Mouse (Mus musculus) kidney, adult 11 months (tissue): ENCODE measurements around the gene Omp.

Experiments
- DNase-seq: peaks from one replicate; pipeline ENCODE4 v3.0.0; 2022

The Omp gene

DNA sequence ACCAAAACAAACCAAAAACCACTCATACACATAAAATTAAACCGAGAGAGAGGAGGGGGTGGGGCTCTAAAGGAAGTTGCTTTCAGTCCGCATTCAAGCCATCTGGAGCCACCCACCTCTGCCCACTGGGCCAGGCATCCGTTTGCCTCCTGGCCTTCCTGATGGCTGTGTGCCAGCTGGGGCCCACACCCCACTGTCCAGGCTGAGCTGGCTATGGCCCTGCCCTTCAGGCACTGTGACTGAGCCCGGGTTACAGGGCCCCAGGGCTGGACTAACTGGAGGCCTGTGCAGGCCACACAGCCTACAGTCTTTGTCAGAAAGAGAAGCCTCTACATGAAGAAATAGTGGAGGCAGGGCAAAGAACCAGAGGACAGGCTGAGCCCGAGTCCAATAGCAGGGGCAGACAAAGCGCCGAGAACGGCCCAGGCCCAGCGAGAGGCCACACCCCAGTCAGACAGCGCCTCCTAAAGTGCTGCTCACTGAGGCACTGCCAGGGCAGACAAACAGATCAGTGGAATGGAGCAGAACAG is 19.8 kb upstream of the Omp start:
- DNase-seq, result peak; percentile 37

DNA sequence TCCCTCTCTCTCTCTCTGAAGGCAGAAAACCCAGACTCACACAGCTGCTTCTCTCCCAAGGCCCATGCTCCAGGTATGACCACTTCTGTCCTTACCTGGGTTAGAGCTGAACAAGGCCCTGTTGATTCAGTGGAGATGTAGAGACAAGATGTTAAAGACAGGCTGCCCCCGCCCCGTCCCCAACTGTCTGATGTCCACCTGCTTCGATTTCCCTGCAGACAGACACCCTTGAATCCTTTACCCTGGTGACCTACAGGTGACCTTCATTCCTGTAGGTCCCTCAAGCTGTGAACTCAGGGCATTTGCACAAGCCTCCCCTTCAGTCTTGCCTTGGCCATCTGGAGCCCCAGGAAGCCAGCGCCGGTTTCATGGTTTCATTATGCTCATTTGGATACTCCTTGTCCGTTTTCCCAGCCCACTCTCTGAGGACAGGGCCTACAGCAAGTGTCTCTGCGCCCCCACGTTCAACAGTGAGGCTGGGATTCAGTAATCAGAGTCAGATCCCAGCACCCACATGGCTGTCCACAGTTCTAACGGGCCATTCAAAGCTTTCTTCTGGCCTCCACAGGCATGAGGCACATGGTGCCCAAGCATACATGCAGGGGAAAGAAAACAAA is 19.2 kb upstream of the Omp start:
- DNase-seq, result no peak

DNA sequence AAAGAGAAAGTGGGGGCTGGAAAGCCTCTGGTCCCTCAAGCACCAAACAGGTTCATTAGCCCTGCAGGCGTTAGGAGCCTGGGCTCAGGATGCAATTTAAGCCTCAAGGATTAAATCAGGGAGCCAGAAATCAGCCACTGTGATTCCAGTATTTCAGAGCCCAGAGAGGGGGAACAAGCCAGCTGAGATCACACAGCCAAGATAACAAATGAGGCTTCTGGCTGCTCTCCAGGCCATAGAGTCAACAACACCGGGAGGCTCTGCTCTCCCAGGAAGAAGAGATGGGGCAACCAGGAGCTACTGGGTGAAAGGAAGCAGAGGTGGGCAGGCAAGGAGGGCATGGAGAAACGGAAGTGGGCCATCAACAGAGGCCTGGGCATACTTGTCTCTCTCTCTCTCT is 18.4 kb upstream of the Omp start:
- DNase-seq, result no peak

DNA sequence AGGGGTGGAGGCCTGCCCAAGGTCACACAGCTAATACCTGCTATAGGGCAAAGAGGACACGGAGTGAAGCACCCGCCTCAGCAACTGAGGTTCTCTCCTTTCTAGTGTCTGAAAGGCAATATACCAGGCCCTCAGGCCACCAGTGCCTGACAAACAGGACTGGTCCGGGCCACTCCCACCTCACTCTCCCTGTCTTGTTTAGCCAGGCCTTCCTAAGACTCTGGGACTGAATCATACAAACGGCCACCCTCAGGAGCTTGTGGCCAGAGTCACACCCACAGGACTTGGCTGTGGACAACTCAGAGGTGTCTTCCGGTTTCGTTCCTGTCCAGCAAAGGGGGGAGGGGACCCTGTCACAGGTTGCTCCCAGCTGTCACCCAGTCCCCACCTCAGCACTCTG is 16.9 kb upstream of the Omp start:
- no peak for DNase-seq

DNA sequence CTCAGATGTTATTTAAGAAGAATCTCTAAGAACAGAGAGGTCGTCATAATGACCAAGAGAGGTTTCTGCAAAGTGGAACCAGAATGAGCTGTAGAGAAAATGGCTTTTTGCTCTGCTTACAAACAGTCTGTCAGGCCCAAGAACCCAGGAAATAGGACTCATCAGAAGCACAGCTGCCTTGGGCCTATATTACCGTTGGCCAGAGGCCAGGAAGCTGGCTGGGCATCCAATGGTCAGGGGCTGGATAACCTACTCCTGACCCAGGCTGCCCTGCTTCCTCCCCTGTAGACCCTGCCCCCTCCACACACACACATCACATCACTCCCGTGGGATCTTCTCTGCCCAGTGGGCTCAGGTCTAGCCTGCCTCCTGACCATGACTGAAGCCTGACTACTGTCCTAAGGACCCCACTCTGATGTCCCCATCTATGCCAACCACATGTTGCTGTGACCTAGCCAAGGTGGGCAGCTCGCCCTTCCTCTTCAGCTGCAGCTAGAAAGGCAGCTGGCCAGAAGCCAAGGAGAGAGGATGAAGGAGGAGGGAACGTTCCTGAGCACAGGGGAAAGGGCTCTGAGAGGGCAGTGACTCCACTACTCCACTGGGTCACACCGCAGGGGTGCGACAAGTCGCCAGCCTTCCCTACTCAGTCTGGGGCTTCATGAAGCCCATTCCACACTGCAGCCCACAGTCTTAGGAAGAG is 14.9 kb upstream of the Omp start:
- DNase-seq, result no peak

DNA sequence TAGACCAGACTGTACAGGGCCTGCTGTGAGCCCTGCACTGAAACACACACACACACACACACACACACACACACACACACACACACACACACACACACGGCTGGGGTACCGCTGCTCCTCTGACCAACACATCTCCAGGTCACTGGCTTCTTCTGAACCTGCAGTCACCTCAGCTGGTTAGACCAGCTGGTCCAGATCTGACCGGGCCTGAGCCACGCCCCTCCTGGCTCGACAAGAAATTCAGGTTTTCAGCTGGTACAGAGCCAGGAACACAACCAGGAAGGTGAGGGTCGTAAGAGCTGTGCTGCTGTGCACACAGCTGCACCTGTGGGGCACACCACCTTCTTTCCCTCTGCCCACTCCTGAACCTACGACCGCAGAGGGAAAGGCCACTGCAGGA is 13.2 kb upstream of the Omp start:
- DNase-seq, result peak; percentile 83

DNA sequence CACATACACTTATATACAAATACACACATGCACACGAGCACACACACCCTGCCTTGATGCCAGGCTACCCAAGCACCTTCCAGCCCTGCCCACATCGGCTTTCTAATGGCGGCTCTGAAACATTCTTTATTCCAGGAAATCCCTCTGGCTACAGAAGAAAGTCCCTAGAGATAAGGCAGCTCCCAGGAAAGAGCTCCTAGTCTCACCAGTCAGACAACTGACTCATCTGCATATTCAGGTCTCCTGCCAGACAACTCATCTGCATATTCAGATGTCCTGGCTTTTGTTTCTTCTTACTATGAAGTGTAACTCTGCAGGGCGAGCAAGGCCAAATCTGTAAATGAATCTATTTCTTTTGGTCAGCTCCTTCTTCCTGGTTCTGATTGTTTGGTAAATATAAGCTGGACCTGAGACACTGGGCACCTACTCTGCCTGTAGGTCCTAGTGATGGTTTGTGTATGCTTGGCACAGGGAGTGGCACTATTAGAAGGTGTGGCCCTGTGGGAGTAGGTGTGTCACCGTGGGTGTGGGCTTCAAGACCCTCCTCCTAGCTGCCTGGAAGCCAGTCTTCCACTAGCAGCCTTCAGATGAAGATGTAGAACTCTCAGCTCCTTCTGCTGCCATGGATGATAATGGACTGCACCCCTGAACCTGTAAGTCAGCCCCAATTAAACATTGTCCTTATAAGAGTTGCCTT is 12.5 kb upstream of the Omp start:
- DNase-seq, result no peak

DNA sequence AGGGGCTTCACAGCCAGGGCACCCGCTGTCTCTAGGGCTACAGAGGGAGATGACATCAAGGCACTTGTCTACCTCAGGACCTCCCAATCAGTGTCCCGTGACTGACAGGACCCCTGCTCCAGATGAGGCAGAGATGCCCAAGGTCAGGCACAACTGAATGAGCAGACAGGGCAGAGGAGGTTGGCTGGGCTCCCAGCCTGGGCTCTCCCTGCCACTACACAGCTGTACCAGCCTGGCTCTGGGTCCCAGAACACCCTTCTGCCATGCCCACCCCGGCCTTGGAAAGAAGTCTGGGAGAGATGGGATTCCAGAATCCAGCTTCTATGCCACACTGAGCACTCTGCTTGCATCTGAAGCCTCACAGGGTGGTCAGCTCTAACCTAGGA is 11.0 kb upstream of the Omp start:
- no peak for DNase-seq

DNA sequence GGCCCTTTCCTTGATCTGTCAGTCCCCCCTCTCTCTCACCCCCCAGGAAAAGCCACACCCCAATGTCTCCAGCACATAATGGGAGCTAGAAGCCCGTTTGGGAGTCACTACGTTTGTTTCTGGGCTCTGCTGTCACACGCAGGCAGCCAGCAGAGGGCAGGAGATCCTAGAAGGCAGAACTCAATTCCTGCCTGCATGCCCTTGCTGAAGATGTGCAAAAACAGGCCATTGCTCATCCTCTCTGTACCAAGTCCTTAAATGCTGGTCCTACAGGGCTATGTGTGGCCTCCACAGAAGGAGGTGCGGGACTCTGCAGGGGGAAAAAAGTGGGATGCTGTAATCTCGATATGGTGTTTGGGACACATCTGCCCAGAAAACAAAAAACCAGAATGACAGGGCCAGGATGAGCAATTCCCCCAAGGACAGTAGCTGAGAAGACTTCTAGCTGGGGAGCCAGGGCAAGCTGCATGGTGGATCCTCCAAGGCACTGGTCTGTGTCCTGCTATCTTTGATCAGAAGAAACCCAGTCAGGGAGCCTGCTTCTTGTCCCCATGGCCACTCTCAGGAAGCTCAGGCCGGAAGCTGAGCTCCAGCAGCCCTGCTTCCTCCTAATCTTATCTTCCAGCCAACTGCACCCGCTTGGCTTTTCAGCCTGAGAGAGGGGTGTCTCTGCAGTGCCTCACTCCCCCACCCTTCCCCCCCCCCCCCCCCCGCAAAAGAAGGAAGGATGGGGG is 10.4 kb upstream of the Omp start:
- peak; percentile 59 for DNase-seq

DNA sequence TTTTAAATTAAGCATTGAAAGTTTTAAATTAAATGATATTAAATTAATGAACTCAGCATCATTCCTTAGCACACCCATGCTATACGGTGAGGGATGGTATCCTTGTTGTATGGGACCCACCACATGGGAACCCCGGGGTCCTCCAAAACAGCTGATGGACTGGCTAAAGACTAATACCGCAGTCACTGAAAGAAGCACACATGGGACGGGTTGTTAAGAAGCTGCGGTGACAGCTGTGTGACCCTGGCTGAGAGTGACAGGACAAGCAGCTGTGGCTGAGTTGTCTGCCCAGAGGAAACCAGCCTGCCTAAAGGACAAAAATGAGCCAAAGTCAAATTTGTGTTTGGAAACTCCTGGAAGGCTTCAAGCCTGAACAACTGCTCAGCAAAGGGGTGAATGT is 8.6 kb upstream of the Omp start:
- DNase-seq, result no peak

DNA sequence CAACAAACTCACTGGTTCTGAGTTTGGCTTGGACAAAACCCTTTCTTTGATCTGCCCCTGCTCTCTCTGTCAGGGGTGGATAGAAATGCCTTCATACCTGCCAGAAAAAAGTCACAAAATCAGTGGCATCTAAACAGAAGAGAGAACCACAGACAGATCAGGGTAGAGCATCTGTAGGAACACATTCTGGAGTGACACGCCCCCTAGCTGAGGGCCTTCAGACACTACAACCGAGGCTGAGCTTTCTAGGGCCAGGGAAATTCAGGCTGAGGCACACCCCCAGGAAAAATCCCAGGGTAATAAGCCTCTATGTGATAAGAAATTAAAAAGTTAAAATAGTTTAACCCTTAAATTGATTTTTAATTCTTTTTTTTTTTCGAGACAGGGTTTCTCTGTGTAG is 8.0 kb upstream of the Omp start:
- DNase-seq, result no peak

DNA sequence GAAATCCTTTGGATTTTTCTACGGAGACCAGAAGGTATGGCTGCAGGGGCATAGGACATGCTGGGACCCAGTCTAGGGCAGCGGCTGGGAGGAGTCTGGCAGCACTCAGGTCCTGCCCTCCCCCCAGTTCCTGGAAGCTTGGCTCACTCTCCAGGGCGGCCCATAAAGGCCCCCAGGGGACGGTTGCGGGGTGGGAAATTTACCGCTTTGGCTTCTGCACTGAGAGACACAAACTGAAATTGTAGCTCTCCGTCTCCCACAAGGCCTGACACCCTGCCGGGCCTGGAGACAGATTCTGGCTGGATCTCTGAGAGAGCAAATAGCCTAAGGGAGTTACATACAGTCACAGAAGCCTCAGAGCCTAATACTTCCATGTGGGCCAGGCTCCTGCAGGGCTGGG is 7.1 kb upstream of the Omp start:
- no peak for DNase-seq

DNA sequence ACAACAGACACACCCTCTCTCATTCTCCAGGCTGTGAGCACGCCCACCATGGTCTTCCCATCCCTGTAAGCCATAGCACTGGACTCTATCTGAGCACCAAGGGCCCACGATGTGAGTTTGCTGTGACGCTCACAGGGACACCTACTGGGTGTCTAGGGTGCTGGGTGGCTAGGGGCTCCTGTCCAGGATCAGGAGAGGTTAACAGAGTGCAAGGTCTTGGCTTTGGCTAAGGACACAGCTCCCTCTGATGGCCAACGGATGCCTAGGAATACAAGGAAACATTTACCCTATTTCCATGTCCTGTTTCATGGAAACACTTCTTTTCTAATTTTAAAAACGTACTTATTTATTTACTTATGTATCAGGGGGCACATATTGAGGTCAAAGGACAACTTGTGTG is 5.2 kb upstream of the Omp start:
- no peak for DNase-seq

DNA sequence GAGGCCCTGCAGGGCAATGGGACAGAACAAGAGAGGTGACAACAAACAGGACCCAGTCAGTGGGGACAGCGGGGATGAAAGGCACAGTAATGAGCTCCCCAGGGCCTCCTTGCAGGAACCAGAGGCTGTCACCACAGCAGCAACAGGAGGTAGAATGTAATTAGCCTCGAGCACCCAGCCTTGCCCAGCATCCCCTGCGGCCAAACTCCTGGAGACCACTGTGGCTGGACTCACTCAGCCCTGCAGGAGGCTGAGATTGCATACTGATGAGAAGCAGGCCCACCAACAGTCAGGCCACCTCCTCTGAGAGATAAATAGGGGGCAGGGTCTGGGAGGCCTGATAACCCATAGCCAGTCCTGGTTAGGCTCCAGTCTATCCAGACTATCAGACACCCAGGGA is 4.5 kb upstream of the Omp start:
- DNase-seq, result no peak

DNA sequence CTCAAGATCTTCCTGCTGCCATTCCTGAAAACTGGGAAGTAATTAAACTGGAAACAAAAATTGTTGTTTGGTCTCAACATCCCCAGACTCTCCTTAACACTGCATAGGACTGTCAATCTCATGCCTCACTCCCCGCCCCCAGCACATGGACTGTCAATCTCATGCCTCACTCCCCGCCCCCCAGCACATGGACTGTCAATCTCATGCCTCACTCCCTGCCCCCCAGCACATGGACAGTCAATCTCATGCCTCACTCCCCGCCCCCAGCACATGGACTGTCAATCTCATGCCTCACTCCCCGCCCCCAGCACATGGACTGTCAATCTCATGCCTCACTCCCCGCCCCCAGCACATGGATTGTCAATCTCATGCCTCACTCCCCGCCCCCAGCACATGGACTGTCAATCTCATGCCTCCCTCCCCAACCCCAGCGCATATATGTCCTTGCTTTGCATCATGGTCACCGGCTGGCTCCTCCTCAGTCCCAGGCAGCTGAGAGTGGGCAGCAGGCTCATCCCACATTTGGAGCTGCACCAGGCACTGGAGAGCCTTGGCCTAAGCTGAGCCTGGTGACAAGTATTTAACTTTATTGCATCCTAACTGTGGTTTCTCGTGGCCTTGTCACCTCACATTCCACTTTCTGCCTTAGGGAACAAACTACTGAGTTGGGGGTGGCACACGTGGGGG is 3.6 kb upstream of the Omp start:
- no peak for DNase-seq

DNA sequence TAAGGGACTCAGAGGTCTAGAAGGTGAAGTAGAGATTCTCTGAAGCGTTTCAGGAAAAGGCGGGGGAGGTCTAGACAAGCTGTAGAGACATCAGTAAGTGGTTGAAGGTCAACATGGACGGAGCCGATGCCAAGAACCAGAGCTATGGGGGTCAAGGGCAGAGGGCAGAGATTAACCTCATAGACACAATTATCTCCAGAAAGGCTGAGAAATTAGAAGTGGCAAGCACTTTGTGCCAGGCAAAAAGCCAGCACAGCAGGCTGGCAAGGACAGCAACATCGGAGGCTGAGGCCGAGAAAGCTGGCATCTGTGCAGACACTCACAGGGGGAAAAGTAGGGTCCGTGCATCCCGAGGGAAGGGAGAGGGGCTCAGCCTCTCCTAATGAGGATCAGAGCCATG is 2.5 kb upstream of the Omp start:
- peak; percentile 81 for DNase-seq

DNA sequence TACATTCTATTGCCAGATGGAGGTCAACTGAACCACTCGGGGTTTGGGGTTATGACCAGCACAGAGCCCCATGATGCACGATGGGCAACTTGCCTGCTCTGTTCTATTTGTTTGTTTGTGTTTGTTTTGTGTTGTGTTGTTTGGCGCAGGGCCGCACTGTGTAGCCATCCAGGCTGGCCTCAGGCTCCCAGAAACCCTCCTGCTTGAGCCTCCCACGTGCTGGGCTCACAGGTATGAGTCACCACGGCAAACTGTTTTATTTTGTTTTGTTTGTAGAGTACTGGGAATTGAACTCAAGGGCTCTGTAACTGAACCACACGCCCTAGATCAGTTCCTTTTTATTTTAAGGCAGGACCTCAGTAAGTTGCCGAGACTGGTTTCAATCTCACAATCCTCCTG is 1.1 kb upstream of the Omp start:
- no peak for DNase-seq

DNA sequence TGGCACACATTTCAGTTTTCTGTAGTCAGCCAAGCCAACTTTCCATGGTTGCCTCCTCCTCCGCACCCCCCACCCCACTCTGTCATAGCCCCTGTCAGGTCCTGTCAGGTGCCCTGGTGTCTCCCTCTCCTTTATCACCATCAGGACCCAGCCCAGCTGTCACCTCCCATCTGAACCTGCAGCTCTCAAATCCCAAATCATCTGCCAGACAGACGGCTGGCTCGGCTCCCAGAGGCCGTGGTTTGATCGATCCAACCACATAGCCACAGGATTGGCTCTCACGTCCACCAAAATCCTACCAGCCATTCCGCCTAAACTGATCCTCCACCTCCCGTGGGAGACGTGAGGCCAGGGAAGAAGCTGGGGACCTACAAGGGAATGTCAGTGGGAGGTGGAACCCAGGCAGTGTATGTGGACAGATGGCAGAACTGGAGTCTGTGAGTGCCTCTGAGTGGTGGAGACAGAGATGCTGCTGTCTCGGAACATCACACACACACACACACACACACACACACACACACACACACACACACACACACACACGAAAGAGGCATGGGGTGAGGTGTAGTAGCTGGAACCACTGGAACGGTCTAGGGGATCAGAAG is 642 bp upstream of the Omp start:
- DNase-seq, result no peak

DNA sequence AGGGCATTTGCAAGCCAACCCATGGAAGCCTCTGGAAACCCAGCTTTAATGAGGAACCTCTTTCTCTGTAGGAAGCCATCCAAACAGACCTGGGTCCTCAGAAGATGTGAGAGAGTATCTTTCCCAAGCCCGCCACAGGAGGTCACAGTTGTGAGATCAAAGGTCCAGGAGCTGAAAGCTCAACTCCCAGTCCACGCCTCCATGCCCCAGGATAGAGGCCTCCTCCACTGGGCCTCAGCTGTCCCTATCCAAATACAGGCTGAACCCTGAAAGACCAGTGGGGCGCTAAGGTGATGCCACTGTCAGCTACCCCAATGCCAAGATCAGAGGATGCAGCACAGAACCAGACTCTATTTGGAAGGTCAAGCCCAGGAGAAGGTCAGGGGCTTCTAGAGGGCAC is 2.7 kb downstream of the Omp start:
- no peak for DNase-seq

DNA sequence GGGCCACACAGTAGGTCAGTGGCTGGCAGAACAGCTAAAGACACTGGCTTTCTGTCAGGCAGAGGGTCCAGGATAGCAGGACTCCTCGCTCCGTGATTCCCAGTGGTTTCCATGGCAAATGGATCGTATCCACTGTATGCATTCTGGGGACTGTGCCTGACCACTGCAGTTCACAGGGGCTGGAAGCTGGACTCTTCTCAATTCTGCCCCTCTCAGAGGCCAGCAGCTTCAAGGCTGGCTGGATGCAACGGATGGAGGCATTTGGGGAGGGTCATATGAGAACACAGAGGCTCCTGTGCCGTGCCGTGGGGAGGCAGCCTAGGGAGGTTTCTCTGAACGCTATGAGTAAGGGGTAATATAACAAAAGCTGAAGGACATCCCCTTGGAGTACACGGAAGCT is 3.1 kb downstream of the Omp start:
- no peak for DNase-seq

DNA sequence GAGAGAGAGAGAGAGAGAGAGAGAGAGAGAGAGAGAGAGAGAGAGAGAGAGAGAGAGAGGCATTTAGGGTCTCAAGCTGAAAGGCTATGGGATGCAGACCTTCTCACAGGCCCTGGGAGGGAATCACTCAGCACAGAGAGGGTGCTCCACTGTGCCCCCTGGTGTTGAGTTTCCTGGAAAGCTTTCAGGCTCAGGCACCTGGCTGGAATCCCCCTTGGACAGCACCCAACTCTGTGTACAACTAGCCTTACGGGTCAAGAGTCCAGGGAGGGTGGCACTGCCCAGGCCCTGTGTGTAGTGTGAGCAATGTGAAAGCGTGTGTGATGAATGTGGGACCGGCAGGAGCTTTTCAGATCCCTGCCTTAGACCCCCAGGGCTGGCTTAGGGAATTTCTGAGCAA is 4.1 kb downstream of the Omp start:
- DNase-seq, result peak; percentile 82

DNA sequence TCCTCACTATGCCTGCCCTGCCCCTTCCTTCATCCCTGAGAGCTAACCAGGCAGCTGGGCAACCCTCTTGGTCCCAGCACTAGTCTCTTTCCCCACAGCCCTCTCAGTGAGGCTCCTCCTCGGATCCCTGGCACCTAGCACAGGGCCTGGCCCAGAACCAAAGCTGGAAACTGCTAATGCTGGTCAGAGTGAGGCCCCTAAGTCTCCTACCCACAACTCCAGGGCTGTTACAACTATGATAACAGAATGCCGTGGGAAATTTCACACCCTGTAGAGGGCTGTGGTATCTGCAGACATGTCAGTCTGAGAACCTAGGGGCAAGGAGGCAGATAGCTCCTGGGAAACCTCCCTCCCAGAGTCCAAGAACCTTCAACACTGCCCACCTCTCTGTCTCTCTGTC is 4.7 kb downstream of the Omp start:
- DNase-seq, result no peak

DNA sequence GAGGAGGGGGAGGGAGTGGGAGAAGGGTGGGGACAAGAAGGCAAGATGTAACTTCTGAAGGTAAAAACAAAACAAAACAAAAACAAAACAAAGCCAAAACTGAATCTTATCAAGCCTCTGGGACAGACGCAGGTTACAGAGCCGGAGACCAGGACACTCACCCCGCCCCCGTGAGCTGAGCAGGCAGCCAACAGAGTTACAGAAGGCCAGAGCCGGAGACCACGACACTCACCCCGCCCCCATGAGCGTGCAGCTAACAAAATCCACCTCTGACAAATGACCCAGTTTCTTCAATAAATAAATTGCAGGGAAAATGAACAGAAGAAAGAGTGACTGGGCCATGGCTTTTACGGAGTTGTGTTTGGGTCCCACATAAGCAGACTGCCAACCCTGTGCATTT is 6.1 kb downstream of the Omp start:
- DNase-seq, result no peak
